Mouse (Mus musculus): Measurements from ENCODE around the gene Galnt10.

DNA sequence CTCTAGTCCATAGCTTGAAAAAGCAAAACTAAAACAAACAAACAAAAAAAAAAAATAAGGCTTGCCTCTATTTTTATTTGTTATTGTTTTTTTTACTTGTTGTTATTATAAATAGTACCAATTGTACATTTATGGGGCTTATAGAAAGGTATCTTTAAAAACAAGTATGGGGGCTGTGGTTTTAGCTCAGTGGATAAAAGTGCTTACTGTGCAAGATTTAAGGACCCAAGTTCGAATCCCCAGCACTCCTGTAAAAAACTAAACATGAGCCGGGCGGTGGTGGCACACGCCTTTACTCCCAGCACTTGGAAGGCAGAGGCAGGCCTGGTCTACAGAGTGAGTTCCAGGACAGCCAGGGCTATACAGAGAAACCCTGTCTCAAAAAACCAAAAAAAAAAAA lies 116.1 kb downstream of the Galnt10 start:
- TF ChIP-seq CTCF (IDR thresholded peaks at IDR 0.05) (no peak), EP300 (IDR thresholded peaks at IDR 0.05) (no peak)

Data from lung, postnatal 0 days (tissue).